Mouse (Mus musculus): ENCODE measurements around the gene Slc44a4. TPM values are rescaled to one million over a fixed set of nuclear protein-coding genes. Genes with fewer than 3 reads are reported as not detected.
"Not testable (repeated sequence)": the region's sequence is repeated elsewhere in the genome, so short reads cannot be mapped to it uniquely, and the experiment has no call there.

Slc44a4 gene
- polyA plus RNA-seq, 1 experiment from 2014 or later: 0.42 TPM

- WGBS: 86% methylated on average over 4 of the region's 4 CpGs
- no peak for TF ChIP-seq CTCF (IDR thresholded peaks at IDR 0.05; ENCODE audit: low read depth)
- Histone ChIP-seq H3K9me3 (ENCODE audit: low read depth, low read length) (no peaks in the 10 kb centered on the region), H3K27ac (ENCODE audit: low read depth) (no peak overlapping the region), H3K4me1 (ENCODE audit: insufficient read depth) (peaks cover 8% of the 10 kb centered on the region), H3K4me2 (no peak overlapping the region), H3K9ac (no peak overlapping the region), H3K4me3 (ENCODE audit: low read depth, low read length) (no peak overlapping the region), H3K27me3 (ENCODE audit: insufficient read depth, low read length) (peaks cover 7% of the 10 kb centered on the region; the same call in 1 of the 2 replicates), H3K36me3 (ENCODE audit: insufficient read depth) (peaks cover 20% of the 10 kb centered on the region)
- DNase-seq: no peak
- no peak for ATAC-seq (ENCODE audit: insufficient read depth)
Measured at GRCm38 (mm10) chr17:34954831-34955230, 40.6 kb downstream of the Slc44a4 start.

DNA sequence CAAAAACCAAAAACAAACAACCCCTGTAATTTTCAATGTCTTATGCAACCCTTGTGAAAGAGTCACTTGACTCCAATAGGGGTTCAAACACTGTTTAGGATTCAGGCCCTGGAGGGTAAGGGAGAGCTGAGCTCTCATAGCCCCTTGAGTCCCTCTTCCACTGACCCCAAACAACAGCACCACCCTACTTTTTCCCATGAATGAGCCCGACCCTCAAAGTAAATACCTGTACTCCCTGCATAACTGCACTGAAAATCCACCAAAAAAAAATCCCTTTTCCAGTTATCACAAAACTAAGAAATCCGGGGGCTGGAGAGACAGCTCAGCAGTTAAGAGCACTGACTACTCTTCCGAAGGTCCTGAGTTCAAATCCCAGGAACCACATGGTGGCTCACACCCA lies 41.6 kb downstream of the Slc44a4 start:
- Histone ChIP-seq H3K27ac (ENCODE audit: low read depth) (no peak overlapping the region), H3K9me3 (ENCODE audit: low read depth, low read length) (no peaks in the 10 kb centered on the region), H3K36me3 (ENCODE audit: insufficient read depth) (peaks cover 9% of the 10 kb centered on the region), H3K27me3 (ENCODE audit: insufficient read depth, low read length) (peaks cover 7% of the 10 kb centered on the region; the same call in 1 of the 2 replicates), H3K4me2 (no peak overlapping the region), H3K4me3 (ENCODE audit: low read depth, low read length) (no peak overlapping the region), H3K4me1 (ENCODE audit: insufficient read depth) (peaks cover 3% of the 10 kb centered on the region), H3K9ac (no peak overlapping the region)
- 67% methylated on average over 3 of the region's 3 CpGs for WGBS
- TF ChIP-seq CTCF (IDR thresholded peaks at IDR 0.05; ENCODE audit: low read depth): no peak
- DNase-seq (no peak), ATAC-seq (ENCODE audit: insufficient read depth) (no peak)

- WGBS: 28% methylated on average over 1 of the region's 1 CpGs
- DNase-seq (peak; percentile 71), ATAC-seq (ENCODE audit: insufficient read depth) (no peak)
- Histone ChIP-seq H3K9ac (no peak overlapping the region), H3K36me3 (ENCODE audit: insufficient read depth) (peaks cover 5% of the 10 kb centered on the region), H3K9me3 (ENCODE audit: low read depth, low read length) (no peaks in the 10 kb centered on the region), H3K27me3 (ENCODE audit: insufficient read depth, low read length) (peaks cover 7% of the 10 kb centered on the region; the same call in 1 of the 2 replicates), H3K4me3 (ENCODE audit: low read depth, low read length) (no peak overlapping the region), H3K27ac (ENCODE audit: low read depth) (no peak overlapping the region), H3K4me1 (ENCODE audit: insufficient read depth) (no peaks in the 10 kb centered on the region), H3K4me2 (no peak overlapping the region)
- TF ChIP-seq CTCF (IDR thresholded peaks at IDR 0.05; ENCODE audit: low read depth): peak; percentile 55
Measured at GRCm38 (mm10) chr17:34956340-34956739, 42.1 kb downstream of the Slc44a4 start.

- not testable (repeated sequence) for H3K4me2 ChIP-seq; H3K36me3 ChIP-seq (ENCODE audit: insufficient read depth); H3K27me3 ChIP-seq (ENCODE audit: insufficient read depth, low read length); DNase-seq; H3K4me1 ChIP-seq (ENCODE audit: insufficient read depth); H3K4me3 ChIP-seq (ENCODE audit: low read depth, low read length); H3K27ac ChIP-seq (ENCODE audit: low read depth); H3K9me3 ChIP-seq (ENCODE audit: low read depth, low read length); ATAC-seq (ENCODE audit: insufficient read depth); H3K9ac ChIP-seq
- WGBS: 14% methylated on average over 32 of the region's 40 CpGs
Measured at GRCm38 (mm10) chr17:34957291-34957690, 43.0 kb downstream of the Slc44a4 start.

- not testable (repeated sequence) for DNase-seq; H3K9ac ChIP-seq; H3K36me3 ChIP-seq (ENCODE audit: insufficient read depth); H3K4me2 ChIP-seq; H3K9me3 ChIP-seq (ENCODE audit: low read depth, low read length); H3K4me1 ChIP-seq (ENCODE audit: insufficient read depth); H3K27ac ChIP-seq (ENCODE audit: low read depth); ATAC-seq (ENCODE audit: insufficient read depth); H3K27me3 ChIP-seq (ENCODE audit: insufficient read depth, low read length); H3K4me3 ChIP-seq (ENCODE audit: low read depth, low read length)
- 31% methylated on average over 22 of the region's 40 CpGs for WGBS
Measured at GRCm38 (mm10) chr17:34957966-34958365, 43.7 kb downstream of the Slc44a4 start.

GRCm38 (mm10) chr17:34958734-34959129 lies 44.5 kb downstream of the Slc44a4 start:
- Histone ChIP-seq H3K4me3 (ENCODE audit: low read depth, low read length) (peak overlapping the region; percentile 41), H3K4me2 (peak overlapping the region; percentile 79), H3K9ac (0 out of 2 replicates have a peak overlapping the region, but pooled peaks have one; percentile 13)
- H3K27ac ChIP-seq (ENCODE audit: low read depth); H3K9me3 ChIP-seq (ENCODE audit: low read depth, low read length); H3K27me3 ChIP-seq (ENCODE audit: insufficient read depth, low read length); H3K4me1 ChIP-seq (ENCODE audit: insufficient read depth); DNase-seq; H3K36me3 ChIP-seq (ENCODE audit: insufficient read depth): not testable (repeated sequence)
- WGBS: 0% methylated on average over 13 of the region's 47 CpGs
- ATAC-seq (ENCODE audit: insufficient read depth): peak; percentile 15

- H3K27me3 ChIP-seq (ENCODE audit: insufficient read depth, low read length); H3K36me3 ChIP-seq (ENCODE audit: insufficient read depth); H3K4me1 ChIP-seq (ENCODE audit: insufficient read depth); H3K9me3 ChIP-seq (ENCODE audit: low read depth, low read length): not testable (repeated sequence)
- ATAC-seq (ENCODE audit: insufficient read depth) (peak; percentile 94), DNase-seq (peak; percentile 94)
- Histone ChIP-seq H3K27ac (ENCODE audit: low read depth) (peak within 1 kb of the TSS; percentile 96), H3K4me3 (ENCODE audit: low read depth, low read length) (peak within 1 kb of the TSS; percentile 41), H3K4me2 (peak within 1 kb of the TSS; percentile 79), H3K9ac (peak within 1 kb of the TSS; percentile 63)
- WGBS: under 1% methylated on average over 25 of the region's 32 CpGs
Measured at GRCm38 (mm10) chr17:34959130-34959778, 45.0 kb downstream of the Slc44a4 start, which contains the start of gene Hspa1b. Gene Hspa1b (minus strand): TSS chr17:34959238.
